Mouse (Mus musculus) embryonic facial prominence, embryonic 12.5 days (tissue): ENCODE data around the gene Atp13a3. TPM values are rescaled to one million over a fixed set of nuclear protein-coding genes. Genes with fewer than 3 reads are reported as not detected.

ENCODE experiments used
- ATAC-seq: fragments of 200-750 bp; cut with Nextera tagmentation; 2 replicates; pipeline ENCODE4 v1.8.0; 2017; ENCODE audit not compliant: insufficient number of reproducible peaks, insufficient read depth, low FRiP score, low TSS enrichment
- H3K27ac ChIP-seq: fragments of 300-500 bp; sonication (generic); 2 replicates; pipeline ENCODE4 v1.5.1; 2016; ENCODE audit warnings: mild to moderate bottlenecking
- H3K27me3 ChIP-seq: fragments of 300-500 bp; sonication (generic); 2 replicates; pipeline ENCODE4 v1.6.1; 2016; ENCODE audit warnings: mild to moderate bottlenecking, moderate library complexity
- H3K36me3 ChIP-seq: fragments of 300-500 bp; sonication (generic); 2 replicates; pipeline ENCODE4 v1.6.1; 2016; ENCODE audit warnings: mild to moderate bottlenecking
- H3K4me1 ChIP-seq: fragments of 300-500 bp; sonication (generic); 2 replicates; pipeline ENCODE4 v1.6.1; 2016
- H3K4me2 ChIP-seq: fragments of 300-500 bp; sonication (generic); replicated peaks from 2 replicates; pipeline ENCODE4 v1.6.1; 2016; ENCODE audit warnings: mild to moderate bottlenecking, moderate library complexity
- H3K4me3 ChIP-seq: fragments of 300-500 bp; sonication (generic); 2 replicates; pipeline ENCODE4 v1.5.1; 2016; ENCODE audit warnings: mild to moderate bottlenecking
- H3K9ac ChIP-seq: fragments of 300-500 bp; sonication (generic); 2 replicates; pipeline ENCODE4 v1.6.1; 2016; ENCODE audit warnings: mild to moderate bottlenecking, moderate library complexity
- H3K9me3 ChIP-seq: fragments of 300-500 bp; sonication (generic); 2 replicates; pipeline ENCODE4 v1.6.1; 2016; ENCODE audit warnings: mild to moderate bottlenecking, moderate library complexity
- WGBS: fragments of 180-500 bp; shearing (Covaris S2); methylation state at CpG from one replicate; pipeline ENCODE4 v1.1.7; 2016; 5-methylcytosine and 5-hydroxymethylcytosine counted together
- polyA plus RNA-seq: library from polyadenylated mRNA; unstranded; fragments of >200 nt; fragmentation: Nextera tagmentation; extraction: Ambion mirVana; gene quantifications from 2 replicates; pipeline ENCODE4 v1.2.1, GENCODE M21; 2016

The Atp13a3 gene
- polyA plus RNA-seq, 1 experiment from 2014 or later, result 13.1 TPM

- no peak overlapping the region for H3K4me3 ChIP-seq
- H3K36me3 ChIP-seq, result 0 out of 2 replicates have a peak, but pooled peaks cover 2% of the 10 kb centered on the region
- no peaks in the 10 kb centered on the region for H3K9me3 ChIP-seq
- no peak overlapping the region for H3K9ac ChIP-seq
- H3K27ac ChIP-seq, result no peak overlapping the region
- peaks cover 56% of the 10 kb centered on the region for H3K27me3 ChIP-seq
- ATAC-seq, result no peak
- peaks cover 15% of the 10 kb centered on the region for H3K4me1 ChIP-seq
- no peak overlapping the region for H3K4me2 ChIP-seq
- 50% methylated on average over 8 of the region's 8 CpGs for WGBS
Observed at GRCm38 (mm10) chr16:30310171-30310515, 95.6 kb downstream of the Atp13a3 start.

GRCm38 (mm10) chr16:30309395-30310170 is 96.2 kb downstream of the Atp13a3 start:
- 5% methylated on average over 34 of the region's 34 CpGs for WGBS
- Histone ChIP-seq H3K4me3 (peak overlapping the region; percentile 59), H3K9me3 (no peaks in the 10 kb centered on the region), H3K4me2 (peak overlapping the region; percentile 100), H3K27ac (no peak overlapping the region), H3K36me3 (no peaks in the 10 kb centered on the region), H3K4me1 (peaks cover 15% of the 10 kb centered on the region), H3K27me3 (peaks cover 58% of the 10 kb centered on the region), H3K9ac (0 out of 2 replicates have a peak overlapping the region, but pooled peaks have one; percentile 19)
- ATAC-seq, result no peak

GRCm38 (mm10) chr16:30308616-30309394 is 97.0 kb downstream of the Atp13a3 start:
- Histone ChIP-seq H3K9me3 (no peaks in the 10 kb centered on the region), H3K4me2 (peak overlapping the region; percentile 100), H3K27ac (no peak overlapping the region), H3K27me3 (peaks cover 62% of the 10 kb centered on the region), H3K4me1 (peaks cover 15% of the 10 kb centered on the region), H3K36me3 (no peaks in the 10 kb centered on the region), H3K4me3 (peak overlapping the region; percentile 59), H3K9ac (peak overlapping the region; percentile 61)
- WGBS, result under 1% methylated on average over 72 of the region's 72 CpGs
- peak; percentile 65; the same call in 1 of the 2 replicates for ATAC-seq

GRCm38 (mm10) chr16:30307961-30308615 is 97.7 kb downstream of the Atp13a3 start:
- peak overlapping the region; percentile 59 for H3K4me3 ChIP-seq
- no peaks in the 10 kb centered on the region for H3K9me3 ChIP-seq
- H3K4me1 ChIP-seq, result peaks cover 15% of the 10 kb centered on the region
- ATAC-seq, result no peak
- peak overlapping the region; percentile 100 for H3K4me2 ChIP-seq
- H3K36me3 ChIP-seq, result no peaks in the 10 kb centered on the region
- H3K9ac ChIP-seq, result peak overlapping the region; percentile 61
- 11% methylated on average over 29 of the region's 29 CpGs for WGBS
- H3K27me3 ChIP-seq, result peaks cover 62% of the 10 kb centered on the region
- H3K27ac ChIP-seq, result no peak overlapping the region

- Histone ChIP-seq H3K9ac (no peak overlapping the region), H3K27ac (no peak overlapping the region), H3K4me3 (no peak overlapping the region), H3K9me3 (no peaks in the 10 kb centered on the region), H3K27me3 (peaks cover 62% of the 10 kb centered on the region), H3K4me1 (peaks cover 15% of the 10 kb centered on the region), H3K36me3 (no peaks in the 10 kb centered on the region), H3K4me2 (no peak overlapping the region)
- WGBS, result 51% methylated on average over 12 of the region's 12 CpGs
- ATAC-seq, result no peak
Observed at GRCm38 (mm10) chr16:30307306-30307705, 98.5 kb downstream of the Atp13a3 start.

- Histone ChIP-seq H3K9ac (no peak overlapping the region), H3K4me1 (peaks cover 15% of the 10 kb centered on the region), H3K9me3 (no peaks in the 10 kb centered on the region), H3K4me3 (no peak overlapping the region), H3K4me2 (no peak overlapping the region), H3K36me3 (no peaks in the 10 kb centered on the region), H3K27me3 (peaks cover 56% of the 10 kb centered on the region), H3K27ac (no peak overlapping the region)
- no peak for ATAC-seq
- 93% methylated on average over 4 of the region's 4 CpGs for WGBS
Observed at GRCm38 (mm10) chr16:30306102-30306501, 99.7 kb downstream of the Atp13a3 start.

GRCm38 (mm10) chr16:30304236-30304635 is 101.5 kb downstream of the Atp13a3 start:
- H3K4me3 ChIP-seq, result no peak overlapping the region
- no peak overlapping the region for H3K27ac ChIP-seq
- H3K4me1 ChIP-seq, result peaks cover 8% of the 10 kb centered on the region
- WGBS, result 75% methylated on average over 5 of the region's 5 CpGs
- no peak overlapping the region for H3K9ac ChIP-seq
- H3K4me2 ChIP-seq, result no peak overlapping the region
- H3K36me3 ChIP-seq, result no peaks in the 10 kb centered on the region
- no peaks in the 10 kb centered on the region for H3K9me3 ChIP-seq
- peaks cover 38% of the 10 kb centered on the region for H3K27me3 ChIP-seq
- no peak for ATAC-seq

GRCm38 (mm10) chr16:30303411-30303810 is 102.4 kb downstream of the Atp13a3 start:
- H3K4me2 ChIP-seq, result no peak overlapping the region
- ATAC-seq, result no peak
- H3K27me3 ChIP-seq, result peaks cover 29% of the 10 kb centered on the region
- H3K27ac ChIP-seq, result no peak overlapping the region
- H3K4me3 ChIP-seq, result no peak overlapping the region
- no peaks in the 10 kb centered on the region for H3K36me3 ChIP-seq
- H3K9ac ChIP-seq, result no peak overlapping the region
- peaks cover 3% of the 10 kb centered on the region for H3K4me1 ChIP-seq
- no peaks in the 10 kb centered on the region for H3K9me3 ChIP-seq
- whole genome bisulfite sequencing, result 76% methylated on average over 2 of the region's 2 CpGs

GRCm38 (mm10) chr16:30302686-30303085 is 103.1 kb downstream of the Atp13a3 start:
- H3K27ac ChIP-seq, result no peak overlapping the region
- H3K36me3 ChIP-seq, result no peaks in the 10 kb centered on the region
- H3K9ac ChIP-seq, result no peak overlapping the region
- H3K9me3 ChIP-seq, result no peaks in the 10 kb centered on the region
- no peak overlapping the region for H3K4me3 ChIP-seq
- H3K4me1 ChIP-seq, result no peaks in the 10 kb centered on the region
- ATAC-seq, result no peak
- peaks cover 22% of the 10 kb centered on the region for H3K27me3 ChIP-seq
- H3K4me2 ChIP-seq, result no peak overlapping the region
- 79% methylated on average over 6 of the region's 6 CpGs for WGBS

GRCm38 (mm10) chr16:30299711-30300277 is 106.0 kb downstream of the Atp13a3 start:
- no peak overlapping the region for H3K27ac ChIP-seq
- ATAC-seq, result no peak
- no peaks in the 10 kb centered on the region for H3K4me1 ChIP-seq
- H3K9me3 ChIP-seq, result no peaks in the 10 kb centered on the region
- H3K27me3 ChIP-seq, result 0 out of 2 replicates have a peak, but pooled peaks cover 5% of the 10 kb centered on the region
- H3K9ac ChIP-seq, result no peak overlapping the region
- H3K36me3 ChIP-seq, result no peaks in the 10 kb centered on the region
- H3K4me3 ChIP-seq, result no peak overlapping the region
- no peak overlapping the region for H3K4me2 ChIP-seq
- 64% methylated on average over 10 of the region's 10 CpGs for WGBS

GRCm38 (mm10) chr16:30297450-30297849 is 108.3 kb downstream of the Atp13a3 start:
- Histone ChIP-seq H3K27me3 (no peaks in the 10 kb centered on the region), H3K4me2 (no peak overlapping the region), H3K9ac (no peak overlapping the region), H3K27ac (no peak overlapping the region), H3K4me3 (no peak overlapping the region), H3K9me3 (no peaks in the 10 kb centered on the region), H3K36me3 (no peaks in the 10 kb centered on the region), H3K4me1 (no peaks in the 10 kb centered on the region)
- 80% methylated on average over 7 of the region's 7 CpGs for WGBS
- no peak for ATAC-seq
